Mouse (Mus musculus): Measurements from ENCODE around the gene Gdap1l1. TPM values are rescaled to one million over a fixed set of nuclear protein-coding genes. Genes with fewer than 3 reads are reported as not detected.

Gene Gdap1l1
- polyA plus RNA-seq (2015; fragmentation: Nextera tagmentation; extraction: Ambion mirVana) = 3.2 and 3.9 TPM in 2 replicates

DNA sequence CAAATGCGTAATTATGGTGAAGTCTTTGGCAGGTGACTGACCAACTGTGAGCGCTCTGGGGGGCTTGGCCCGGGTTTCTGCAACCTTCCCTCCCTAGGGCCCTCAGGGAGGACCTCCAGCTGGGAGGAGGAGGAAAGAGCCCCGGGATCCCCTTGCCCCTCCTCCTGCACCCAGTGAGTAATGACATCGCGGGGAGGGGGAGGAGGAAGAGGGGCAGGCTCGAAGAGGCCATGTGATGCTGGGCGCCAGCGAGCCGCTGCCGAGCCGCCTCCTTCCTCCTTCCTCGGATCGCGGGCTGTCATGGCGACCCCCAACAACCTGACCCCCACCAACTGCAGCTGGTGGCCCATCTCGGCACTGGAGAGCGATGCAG lies at the start of gene Gdap1l1:
Gene Gdap1l1, plus strand, starts transcription at position 231 of the 373 bp plus-strand sequence.
- H3K27me3 ChIP-seq = peaks cover 29% of the 10 kb centered on the region
- H3K9ac ChIP-seq = no peak within 1 kb of the TSS
- no peak within 1 kb of the TSS for H3K27ac ChIP-seq (replicated peaks)
- peak within 1 kb of the TSS; percentile 44 for H3K4me2 ChIP-seq (replicated peaks)
- ATAC-seq (ENCODE audit: insufficient number of reproducible peaks, low FRiP score, low TSS enrichment, low read depth) = no peak
- WGBS = under 1% methylated on average over 10 of the region's 18 CpGs
- H3K36me3 ChIP-seq = no peaks in the 10 kb centered on the region
- peak within 1 kb of the TSS; percentile 26 for H3K4me3 ChIP-seq (replicated peaks)
- 0 out of 2 replicates have a peak, but pooled peaks cover 7% of the 10 kb centered on the region for H3K4me1 ChIP-seq
- no peaks in the 10 kb centered on the region for H3K9me3 ChIP-seq (replicated peaks)

DNA sequence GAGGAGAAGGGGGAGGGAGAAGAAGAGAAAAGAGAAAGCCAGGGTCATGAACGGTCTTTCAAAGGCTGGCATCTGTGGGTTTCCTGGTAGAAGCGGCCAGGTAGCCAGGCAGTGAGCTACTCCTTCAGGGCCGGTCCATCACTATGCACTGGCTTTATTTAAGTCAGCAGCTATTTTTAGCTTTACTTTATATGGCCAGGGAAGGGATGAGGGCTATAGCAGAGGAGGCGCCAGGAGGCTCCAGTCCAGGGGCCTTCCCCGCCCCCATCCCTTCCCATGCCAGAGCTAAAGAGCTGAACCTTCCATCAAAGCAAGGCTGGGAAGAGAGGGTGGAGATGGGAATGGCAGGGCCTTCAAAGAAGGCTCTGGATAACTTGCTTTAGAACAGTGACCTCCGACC lies 45.8 kb upstream of the Gdap1l1 start:
- no peak overlapping the region for H3K4me3 ChIP-seq (replicated peaks)
- 76% methylated on average over 6 of the region's 6 CpGs for WGBS
- no peaks in the 10 kb centered on the region for H3K27me3 ChIP-seq
- H3K27ac ChIP-seq (replicated peaks) = no peak overlapping the region
- ATAC-seq (ENCODE audit: insufficient number of reproducible peaks, low FRiP score, low TSS enrichment, low read depth) = no peak
- H3K36me3 ChIP-seq = no peaks in the 10 kb centered on the region
- no peaks in the 10 kb centered on the region for H3K4me1 ChIP-seq
- H3K4me2 ChIP-seq (replicated peaks) = no peak overlapping the region
- no peak overlapping the region for H3K9ac ChIP-seq
- H3K9me3 ChIP-seq (replicated peaks) = no peaks in the 10 kb centered on the region

DNA sequence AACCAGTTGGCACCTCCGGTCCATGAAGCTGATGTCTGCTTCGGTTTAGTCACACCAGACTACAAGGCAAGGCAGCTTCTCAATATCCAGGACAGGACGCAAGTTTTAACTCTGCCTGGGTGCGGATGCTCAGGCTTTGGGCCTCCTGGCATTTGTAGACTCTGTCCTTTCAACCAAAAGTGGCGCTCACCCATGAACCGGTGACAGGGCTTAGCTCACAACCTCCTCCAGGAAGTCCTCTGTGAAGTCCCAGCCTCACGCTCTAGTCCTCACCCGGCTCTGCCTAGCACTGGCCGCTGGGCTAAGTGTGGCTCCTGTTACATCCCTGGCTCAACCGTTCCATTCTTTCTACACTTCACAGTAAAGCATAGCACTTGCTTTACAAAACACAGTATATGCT lies 45.0 kb upstream of the Gdap1l1 start:
- no peak for ATAC-seq (ENCODE audit: insufficient number of reproducible peaks, low FRiP score, low TSS enrichment, low read depth)
- Histone ChIP-seq H3K9me3 (replicated peaks) (no peaks in the 10 kb centered on the region), H3K4me2 (replicated peaks) (no peak overlapping the region), H3K4me1 (peaks cover 6% of the 10 kb centered on the region), H3K4me3 (replicated peaks) (no peak overlapping the region), H3K27ac (replicated peaks) (no peak overlapping the region), H3K36me3 (no peaks in the 10 kb centered on the region), H3K9ac (no peak overlapping the region), H3K27me3 (no peaks in the 10 kb centered on the region)
- 81% methylated on average over 10 of the region's 10 CpGs for WGBS

DNA sequence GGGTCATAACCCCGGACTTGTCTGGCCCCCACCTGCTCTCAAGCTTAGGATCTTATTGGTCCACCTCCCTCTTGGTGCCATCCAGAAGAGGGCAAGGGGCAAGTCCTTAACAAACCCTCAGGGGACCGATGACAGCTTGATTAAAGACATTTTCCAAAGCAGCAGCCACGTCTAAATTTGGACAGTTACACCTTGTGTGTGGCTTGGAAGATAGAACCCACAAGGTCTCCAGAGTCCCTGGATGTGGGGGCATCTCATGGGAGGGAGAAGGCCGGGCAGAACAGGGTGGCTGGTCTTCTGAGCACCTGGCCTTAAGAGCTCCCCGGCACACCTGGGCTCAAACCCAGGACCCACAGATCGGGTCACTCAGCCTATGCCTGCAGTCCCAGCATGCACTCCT lies 44.3 kb upstream of the Gdap1l1 start:
- no peak for ATAC-seq (ENCODE audit: insufficient number of reproducible peaks, low FRiP score, low TSS enrichment, low read depth)
- Histone ChIP-seq H3K36me3 (no peaks in the 10 kb centered on the region), H3K27ac (replicated peaks) (no peak overlapping the region), H3K9ac (no peak overlapping the region), H3K4me2 (replicated peaks) (no peak overlapping the region), H3K27me3 (no peaks in the 10 kb centered on the region), H3K9me3 (replicated peaks) (no peaks in the 10 kb centered on the region), H3K4me3 (replicated peaks) (no peak overlapping the region), H3K4me1 (peaks cover 8% of the 10 kb centered on the region)
- WGBS = 66% methylated on average over 6 of the region's 6 CpGs

DNA sequence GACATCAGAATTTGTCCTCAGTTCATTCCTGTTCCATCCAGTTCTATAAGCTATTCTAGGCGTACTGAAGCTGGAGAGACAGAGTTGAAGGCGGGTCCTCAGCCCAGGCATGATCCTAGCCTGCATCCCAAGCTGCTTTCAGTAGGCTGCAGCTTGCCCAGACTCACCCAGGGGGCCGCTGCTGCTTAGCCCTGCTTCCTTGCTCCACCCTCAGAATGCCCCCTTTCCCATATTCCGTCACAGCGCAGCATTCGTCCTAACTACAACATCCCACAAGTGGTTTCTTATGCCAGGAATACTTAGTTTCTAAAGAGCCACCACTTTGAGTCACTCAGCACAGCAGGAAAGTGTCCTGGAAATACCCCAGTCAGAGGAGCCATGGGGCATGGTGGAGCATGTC lies 43.3 kb upstream of the Gdap1l1 start:
- no peaks in the 10 kb centered on the region for H3K36me3 ChIP-seq
- peaks cover 8% of the 10 kb centered on the region for H3K4me1 ChIP-seq
- H3K9me3 ChIP-seq (replicated peaks) = no peaks in the 10 kb centered on the region
- H3K27me3 ChIP-seq = no peaks in the 10 kb centered on the region
- H3K4me3 ChIP-seq (replicated peaks) = no peak overlapping the region
- ATAC-seq (ENCODE audit: insufficient number of reproducible peaks, low FRiP score, low TSS enrichment, low read depth) = no peak
- no peak overlapping the region for H3K27ac ChIP-seq (replicated peaks)
- no peak overlapping the region for H3K4me2 ChIP-seq (replicated peaks)
- no peak overlapping the region for H3K9ac ChIP-seq
- 67% methylated on average over 6 of the region's 6 CpGs for WGBS

DNA sequence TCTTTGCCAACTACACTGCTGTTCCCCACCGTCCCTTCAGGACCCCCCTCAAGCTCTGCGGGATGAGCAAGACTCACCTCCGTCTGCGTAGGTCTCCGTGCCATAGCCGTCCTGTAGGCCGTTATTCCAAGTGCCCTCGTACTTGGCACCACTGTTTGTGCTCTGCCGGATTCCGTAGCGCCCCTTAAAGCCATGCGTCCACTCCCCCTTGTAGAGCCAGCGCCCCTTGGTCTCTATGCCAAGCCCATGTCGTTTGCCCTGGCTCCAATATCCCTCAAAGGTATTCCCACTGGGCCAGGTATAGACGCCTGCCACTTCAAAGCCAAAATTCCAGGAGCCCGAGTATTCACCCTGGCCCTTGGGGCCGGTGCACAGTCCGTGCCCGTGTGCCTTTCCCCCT lies 41.2 kb upstream of the Gdap1l1 start:
- H3K9ac ChIP-seq = no peak overlapping the region
- H3K36me3 ChIP-seq = no peaks in the 10 kb centered on the region
- ATAC-seq (ENCODE audit: insufficient number of reproducible peaks, low FRiP score, low TSS enrichment, low read depth) = no peak
- no peak overlapping the region for H3K27ac ChIP-seq (replicated peaks)
- no peaks in the 10 kb centered on the region for H3K27me3 ChIP-seq
- H3K4me2 ChIP-seq (replicated peaks) = no peak overlapping the region; the same call in 1 of the 2 replicates
- no peaks in the 10 kb centered on the region for H3K9me3 ChIP-seq (replicated peaks)
- 87% methylated on average over 19 of the region's 19 CpGs for WGBS
- H3K4me1 ChIP-seq = peaks cover 8% of the 10 kb centered on the region
- peak overlapping the region; percentile 18 for H3K4me3 ChIP-seq (replicated peaks)

DNA sequence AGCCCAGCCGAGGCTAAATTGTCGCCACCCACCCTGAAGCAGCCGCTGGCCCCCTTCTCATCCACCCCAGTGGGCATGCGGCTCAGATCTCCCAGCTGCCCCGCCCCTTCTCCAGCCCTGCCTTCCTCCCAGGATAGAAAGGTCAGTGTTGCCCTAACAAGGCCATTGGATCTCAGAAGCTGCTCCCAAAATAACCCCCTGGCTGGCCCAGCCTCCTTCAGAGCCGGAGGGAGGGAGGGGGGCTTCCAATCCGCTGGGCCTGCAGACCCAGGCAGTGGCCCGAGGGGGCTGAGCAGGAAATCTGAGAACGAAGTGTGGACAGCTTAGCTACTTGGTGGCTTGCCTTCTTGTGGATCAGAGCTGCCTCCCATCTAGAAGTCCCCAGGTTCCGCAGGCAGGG lies 40.4 kb upstream of the Gdap1l1 start, which contains the start of gene Jph2:
Gene Jph2, minus strand, starts transcription at position 89 of the 400 bp plus-strand sequence.
- Histone ChIP-seq H3K4me1 (peaks cover 8% of the 10 kb centered on the region), H3K4me2 (replicated peaks) (peak within 1 kb of the TSS; percentile 33), H3K9me3 (replicated peaks) (no peaks in the 10 kb centered on the region), H3K27me3 (no peaks in the 10 kb centered on the region), H3K4me3 (replicated peaks) (peak within 1 kb of the TSS; percentile 18), H3K36me3 (no peaks in the 10 kb centered on the region), H3K9ac (no peak within 1 kb of the TSS), H3K27ac (replicated peaks) (no peak within 1 kb of the TSS; the same call in 1 of the 2 replicates)
- ATAC-seq (ENCODE audit: insufficient number of reproducible peaks, low FRiP score, low TSS enrichment, low read depth) = peak; percentile 64
- 6% methylated on average over 10 of the region's 10 CpGs for WGBS

DNA sequence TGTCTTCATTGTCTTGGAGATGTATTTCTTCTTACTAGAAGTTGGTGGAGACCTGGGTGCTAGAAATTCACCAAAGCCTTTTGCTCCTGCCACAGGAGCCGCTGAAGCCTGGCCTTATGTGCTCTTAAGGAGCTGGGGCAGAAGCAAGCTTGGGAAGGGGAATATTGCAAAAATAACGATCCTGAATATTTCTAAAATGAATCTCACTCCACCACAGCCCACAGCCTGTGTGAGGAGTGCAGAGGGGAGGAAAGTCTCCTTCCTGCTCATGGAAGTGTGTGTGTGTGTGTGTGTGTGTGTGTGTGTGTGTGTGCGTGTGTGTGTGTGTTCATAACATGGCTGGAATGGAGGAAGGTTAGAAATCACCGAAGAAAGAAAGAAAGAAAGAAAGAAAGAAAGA lies 39.5 kb upstream of the Gdap1l1 start:
- 77% methylated on average over 4 of the region's 4 CpGs for WGBS
- H3K4me3 ChIP-seq (replicated peaks) = no peak overlapping the region
- H3K27ac ChIP-seq (replicated peaks) = no peak overlapping the region; the same call in 1 of the 2 replicates
- H3K9me3 ChIP-seq (replicated peaks) = no peaks in the 10 kb centered on the region
- 0 out of 2 replicates have a peak, but pooled peaks cover under 1% of the 10 kb centered on the region for H3K36me3 ChIP-seq
- no peak overlapping the region for H3K4me2 ChIP-seq (replicated peaks)
- no peaks in the 10 kb centered on the region for H3K27me3 ChIP-seq
- H3K4me1 ChIP-seq = peaks cover 8% of the 10 kb centered on the region
- no peak overlapping the region for H3K9ac ChIP-seq
- ATAC-seq (ENCODE audit: insufficient number of reproducible peaks, low FRiP score, low TSS enrichment, low read depth) = no peak

DNA sequence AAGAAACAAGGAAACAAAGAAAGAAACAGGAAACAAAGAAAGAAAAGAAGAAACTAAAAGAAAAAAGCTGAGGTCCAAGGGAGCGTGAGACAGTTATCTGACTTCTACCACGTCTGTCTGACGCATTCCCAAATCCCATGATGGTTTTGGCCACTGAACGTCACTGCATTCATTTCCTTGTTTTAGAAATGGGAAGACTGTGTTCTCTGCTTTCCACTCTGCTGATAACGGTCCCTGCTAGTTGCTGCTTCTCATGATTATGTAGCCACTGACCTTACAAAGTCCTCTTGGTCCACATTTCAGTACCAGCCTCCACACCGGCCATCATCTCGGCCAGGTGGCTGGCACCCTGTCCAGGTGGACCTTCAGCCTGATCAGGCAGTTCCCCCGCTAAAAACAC lies 39.1 kb upstream of the Gdap1l1 start:
- Histone ChIP-seq H3K9me3 (replicated peaks) (no peaks in the 10 kb centered on the region), H3K27me3 (no peaks in the 10 kb centered on the region), H3K27ac (replicated peaks) (no peak overlapping the region), H3K36me3 (0 out of 2 replicates have a peak, but pooled peaks cover 4% of the 10 kb centered on the region), H3K4me3 (replicated peaks) (no peak overlapping the region), H3K4me2 (replicated peaks) (no peak overlapping the region), H3K9ac (no peak overlapping the region), H3K4me1 (peaks cover 8% of the 10 kb centered on the region)
- ATAC-seq (ENCODE audit: insufficient number of reproducible peaks, low FRiP score, low TSS enrichment, low read depth) = no peak
- 75% methylated on average over 8 of the region's 8 CpGs for whole genome bisulfite sequencing

DNA sequence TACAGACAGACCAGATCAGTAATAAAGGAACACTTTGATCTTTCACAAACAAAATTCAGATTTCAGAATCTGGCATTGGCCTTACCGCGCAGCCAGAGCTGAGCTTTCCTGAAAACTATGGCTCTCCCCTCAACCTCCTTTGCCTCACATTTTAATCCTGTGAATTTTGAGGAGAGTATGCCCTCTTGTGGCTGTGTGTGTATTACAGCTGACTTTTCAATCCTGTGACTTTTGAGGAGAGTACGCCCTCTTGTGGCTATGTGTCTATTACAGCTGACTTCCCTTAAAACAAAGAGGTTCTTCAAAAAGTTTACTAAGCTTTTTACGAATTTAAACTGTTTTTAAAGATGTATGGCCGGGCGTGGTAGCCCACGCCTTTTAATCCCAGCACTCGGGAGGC lies 37.1 kb upstream of the Gdap1l1 start:
- H3K27ac ChIP-seq (replicated peaks) = no peak overlapping the region
- H3K9ac ChIP-seq = no peak overlapping the region
- H3K36me3 ChIP-seq = peaks cover 15% of the 10 kb centered on the region
- no peak overlapping the region for H3K4me2 ChIP-seq (replicated peaks)
- no peak overlapping the region for H3K4me3 ChIP-seq (replicated peaks)
- H3K4me1 ChIP-seq = peaks cover 8% of the 10 kb centered on the region
- H3K27me3 ChIP-seq = no peaks in the 10 kb centered on the region
- no peak for ATAC-seq (ENCODE audit: insufficient number of reproducible peaks, low FRiP score, low TSS enrichment, low read depth)
- H3K9me3 ChIP-seq (replicated peaks) = no peaks in the 10 kb centered on the region
- 12% methylated on average over 8 of the region's 8 CpGs for WGBS

DNA sequence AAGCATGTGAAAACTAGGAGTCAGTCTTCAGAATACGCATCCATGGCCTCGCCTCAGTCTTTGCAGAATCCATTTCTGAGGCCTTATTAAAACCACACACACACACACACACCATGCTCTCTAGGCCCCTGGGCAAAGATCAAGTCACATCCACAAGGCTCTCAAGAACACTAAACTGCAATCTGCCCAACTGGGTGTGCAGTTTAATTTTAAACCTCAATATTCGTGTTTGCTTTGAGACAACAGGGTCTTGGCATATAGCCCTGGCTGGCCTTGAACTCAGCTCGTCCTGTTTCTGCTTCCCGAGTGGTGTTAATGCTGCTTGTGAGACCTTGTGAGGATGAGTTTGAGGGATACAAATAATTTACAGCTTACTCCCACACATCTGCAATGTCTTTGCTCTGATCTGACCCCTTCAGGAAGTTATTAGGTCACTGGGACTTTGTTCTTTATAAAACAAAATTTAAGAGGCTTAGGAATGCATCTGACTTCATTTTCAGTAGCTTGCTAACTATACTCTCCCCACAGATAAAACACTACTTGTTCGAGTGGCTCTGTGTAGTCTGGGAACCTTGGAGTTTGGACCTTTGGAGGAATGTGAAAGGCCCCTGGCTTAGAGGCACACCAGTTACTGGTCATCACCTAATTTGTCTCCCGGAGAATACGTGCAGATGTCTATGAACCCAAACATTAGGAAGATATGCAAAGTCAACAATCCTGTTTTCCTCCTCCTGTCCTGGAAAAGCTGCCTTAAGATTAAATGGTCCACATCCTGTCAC lies 34.0 kb upstream of the Gdap1l1 start:
- Histone ChIP-seq H3K27me3 (no peaks in the 10 kb centered on the region), H3K4me1 (no peaks in the 10 kb centered on the region), H3K9me3 (replicated peaks) (no peaks in the 10 kb centered on the region), H3K9ac (no peak overlapping the region), H3K4me2 (replicated peaks) (no peak overlapping the region), H3K4me3 (replicated peaks) (no peak overlapping the region), H3K36me3 (peaks cover 37% of the 10 kb centered on the region), H3K27ac (replicated peaks) (no peak overlapping the region)
- WGBS = 77% methylated on average over 8 of the region's 8 CpGs
- no peak for ATAC-seq (ENCODE audit: insufficient number of reproducible peaks, low FRiP score, low TSS enrichment, low read depth)

DNA sequence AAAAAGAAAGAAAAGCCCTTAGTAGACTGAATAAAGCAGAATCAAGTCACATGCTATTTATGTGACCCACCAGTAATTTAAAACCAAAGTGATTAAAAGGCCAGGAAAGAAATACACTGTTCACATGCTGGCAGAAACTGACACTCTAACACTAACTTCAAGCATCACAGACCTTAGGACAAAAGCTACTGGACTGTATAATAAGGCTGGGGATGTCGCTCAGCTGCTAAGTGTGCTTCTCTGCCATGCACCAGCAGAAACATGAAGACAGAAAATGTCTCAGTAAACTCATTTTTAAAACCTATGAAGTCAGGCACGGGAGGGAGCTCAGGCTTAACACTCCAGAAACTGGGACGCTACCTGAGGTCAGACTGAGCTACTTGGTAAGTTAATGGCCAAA lies 28.1 kb upstream of the Gdap1l1 start:
- ATAC-seq (ENCODE audit: insufficient number of reproducible peaks, low FRiP score, low TSS enrichment, low read depth) = no peak
- H3K4me2 ChIP-seq (replicated peaks) = no peak overlapping the region
- H3K27ac ChIP-seq (replicated peaks) = no peak overlapping the region
- peaks cover 66% of the 10 kb centered on the region for H3K36me3 ChIP-seq
- H3K4me3 ChIP-seq (replicated peaks) = no peak overlapping the region
- H3K9me3 ChIP-seq (replicated peaks) = no peaks in the 10 kb centered on the region
- no peak overlapping the region for H3K9ac ChIP-seq
- H3K4me1 ChIP-seq = no peaks in the 10 kb centered on the region
- no peaks in the 10 kb centered on the region for H3K27me3 ChIP-seq
- WGBS = 88% methylated on average over 3 of the region's 3 CpGs

Measured in embryonic facial prominence, embryonic 15.5 days (tissue).